In genomic region chrX:97369206-97369605, GRCm38 (mm10) we compare ENCODE assay signal across 26 mouse cellular contexts.
"Had no signal": no experiment of that assay in that cellular context is flagged by ENCODE, and none has a peak within 500 bp of the region (broad histone marks: within the 10 kb centered on the region; RNA-seq: fewer than 3 reads in every experiment).

No protein-coding gene starts in this region.

- ATAC-seq: hindbrain, postnatal 0 days; intestine, embryonic 16.5 days; liver, embryonic 12.5 days had no signal

- H3K4me1 ChIP-seq: heart, embryonic 13.5 days; heart, embryonic 15.5 days; hindbrain, embryonic 13.5 days; hindbrain, embryonic 15.5 days; limb, embryonic 12.5 days; limb, embryonic 15.5 days; liver, embryonic 12.5 days had no signal

- H3K36me3 ChIP-seq: heart, embryonic 13.5 days; heart, embryonic 15.5 days; hindbrain, embryonic 13.5 days; hindbrain, embryonic 15.5 days; limb, embryonic 12.5 days; limb, embryonic 15.5 days; liver, embryonic 12.5 days had no signal

- H3K9ac ChIP-seq: heart, embryonic 13.5 days; heart, embryonic 15.5 days; hindbrain, embryonic 13.5 days; hindbrain, embryonic 15.5 days; limb, embryonic 12.5 days; limb, embryonic 15.5 days; liver, embryonic 12.5 days; liver, embryonic 14.5 days had no signal

- H3K27ac ChIP-seq: heart, adult 2 months; heart, embryonic 13.5 days; heart, embryonic 15.5 days; hindbrain, embryonic 13.5 days; hindbrain, embryonic 15.5 days; hindbrain, postnatal 0 days; layer of hippocampus, adult 2 months; limb, embryonic 12.5 days; limb, embryonic 15.5 days; liver, embryonic 12.5 days; liver, embryonic 14.5 days had no signal

- H3K4me3 ChIP-seq: heart, adult 2 months; heart, embryonic 13.5 days; heart, embryonic 15.5 days; hindbrain, embryonic 13.5 days; hindbrain, embryonic 15.5 days; layer of hippocampus, adult 2 months; limb, embryonic 12.5 days; limb, embryonic 15.5 days; liver, embryonic 12.5 days had no signal

- H3K27me3 ChIP-seq: heart, embryonic 13.5 days; heart, embryonic 15.5 days; hindbrain, embryonic 13.5 days; hindbrain, embryonic 15.5 days; limb, embryonic 12.5 days; limb, embryonic 15.5 days; liver, embryonic 12.5 days had no signal

- DNase-seq: gastrocnemius, postnatal 14 days; gastrocnemius, postnatal 36 days; heart, adult 11 months; heart, adult 2 months; heart, postnatal 14 days; heart, postnatal 36 days; kidney, adult 11 months; kidney, adult 2 months; kidney, adult 9 months; kidney, postnatal 10 days; kidney, postnatal 25 days; kidney, postnatal 4 days; layer of hippocampus, postnatal 36 days; left cerebral cortex, postnatal 4 days had no signal

- H3K9me3 ChIP-seq: heart, embryonic 13.5 days; heart, embryonic 15.5 days; hindbrain, embryonic 13.5 days; hindbrain, embryonic 15.5 days; limb, embryonic 12.5 days; limb, embryonic 15.5 days; liver, embryonic 12.5 days had no signal

- H3K4me2 ChIP-seq: heart, embryonic 11.5 days; heart, embryonic 13.5 days; heart, embryonic 15.5 days; hindbrain, embryonic 13.5 days; hindbrain, embryonic 15.5 days; limb, embryonic 12.5 days; limb, embryonic 15.5 days; liver, embryonic 12.5 days had no signal
